Mouse (Mus musculus) testis, adult 2 months (tissue): ENCODE measurements around the gene Zcchc8.
"Not testable (repeated sequence)": the region's sequence is repeated elsewhere in the genome, so short reads cannot be mapped to it uniquely, and the experiment has no call there.

ENCODE experiments used
- CTCF ChIP-seq: fragments of 200-500 bp; IDR thresholded peaks from 2 replicates; pipeline ENCODE4 v1.5.1; 2012; ENCODE audit warnings: low read depth, mild to moderate bottlenecking, inconsistent platforms, low read length, moderate library complexity; ENCODE audit not compliant: control insufficient read depth, insufficient read depth, insufficient replicate concordance
- POLR2A ChIP-seq: fragments of 200-500 bp; IDR thresholded peaks from 2 replicates; pipeline ENCODE4 v1.6.1; 2012; ENCODE audit warnings: low read depth, mild to moderate bottlenecking, inconsistent platforms, low read length, moderate library complexity; ENCODE audit not compliant: control insufficient read depth

- TF ChIP-seq CTCF, POLR2A: not testable (repeated sequence)
These were observed 2.9 kb upstream of the Zcchc8 start for GRCm38 (mm10) chr5:123723816-123724215.
